Mouse (Mus musculus) liver, embryonic 15.5 days (tissue): ENCODE results near the gene Pglyrp1. TPM values are rescaled to one million over a fixed set of nuclear protein-coding genes. Genes with fewer than 3 reads are reported as not detected.

Experiments
- ATAC-seq: fragments of 200-750 bp; cut with Nextera tagmentation; 2 replicates; pipeline ENCODE4 v1.8.0; 2017; ENCODE audit warnings: moderate number of reproducible peaks, mild to moderate bottlenecking, moderate library complexity; ENCODE audit not compliant: insufficient read depth
- H3K27ac ChIP-seq: fragments of 300-500 bp; sonication (generic); replicated peaks from 2 replicates; pipeline ENCODE4 v1.5.1; 2015; ENCODE audit warnings: mild to moderate bottlenecking, inconsistent platforms
- H3K27me3 ChIP-seq: fragments of 300-500 bp; sonication (generic); 2 replicates; pipeline ENCODE4 v1.6.1; 2015; ENCODE audit warnings: mild to moderate bottlenecking, inconsistent platforms
- H3K36me3 ChIP-seq: fragments of 300-500 bp; sonication (generic); replicated peaks from 2 replicates; pipeline ENCODE4 v1.6.1; 2015; ENCODE audit warnings: moderate library complexity, mild to moderate bottlenecking, inconsistent platforms
- H3K4me1 ChIP-seq: fragments of 300-500 bp; sonication (generic); replicated peaks from 2 replicates; pipeline ENCODE4 v1.6.1; 2015; ENCODE audit warnings: inconsistent platforms
- H3K4me2 ChIP-seq: fragments of 300-500 bp; sonication (generic); 2 replicates; pipeline ENCODE4 v1.6.1; 2015; ENCODE audit warnings: moderate library complexity, mild to moderate bottlenecking, inconsistent platforms
- H3K4me3 ChIP-seq: fragments of 300-500 bp; sonication (generic); replicated peaks from 2 replicates; pipeline ENCODE4 v1.5.1; 2015; ENCODE audit warnings: mild to moderate bottlenecking, inconsistent platforms
- H3K9ac ChIP-seq: fragments of 300-500 bp; sonication (generic); 2 replicates; pipeline ENCODE4 v1.6.1; 2015; ENCODE audit warnings: moderate library complexity, mild to moderate bottlenecking, inconsistent platforms
- H3K9me3 ChIP-seq: fragments of 300-500 bp; sonication (generic); replicated peaks from 2 replicates; pipeline ENCODE4 v1.6.1; 2016; ENCODE audit warnings: inconsistent platforms
- WGBS: fragments of 180-500 bp; shearing (Covaris S2); methylation state at CpG from one replicate; pipeline ENCODE4 v1.1.7; 2015; ENCODE audit warnings: mixed read lengths; ENCODE audit not compliant: insufficient replicate concordance; 5-methylcytosine and 5-hydroxymethylcytosine counted together
- polyA plus RNA-seq: library from polyadenylated mRNA; unstranded; fragments of >200 nt; fragmentation: Nextera tagmentation; extraction: Ambion mirVana; gene quantifications from 2 replicates; pipeline ENCODE4 v1.2.1, GENCODE M21; 2015

Gene Pglyrp1
- polyA plus RNA-seq, 1 experiment from 2014 or later, result 69.3 TPM

- ATAC-seq, result peak; percentile 98
- Histone ChIP-seq H3K27ac (0 out of 2 replicates have a peak within 1 kb of the TSS, but pooled peaks have one; percentile 7), H3K4me2 (peak within 1 kb of the TSS; percentile 80), H3K4me1 (peaks cover 24% of the 10 kb centered on the region), H3K9me3 (no peaks in the 10 kb centered on the region), H3K9ac (peak within 1 kb of the TSS; percentile 62), H3K36me3 (0 out of 2 replicates have a peak, but pooled peaks cover 3% of the 10 kb centered on the region), H3K27me3 (no peaks in the 10 kb centered on the region; the same call in 1 of the 2 replicates), H3K4me3 (peak within 1 kb of the TSS; percentile 75)
- WGBS, result under 1% methylated on average over 33 of the region's 33 CpGs
Measured at GRCm38 (mm10) chr7:18910241-18910831, 39.2 kb downstream of the Pglyrp1 start, which contains the start of gene Ccdc61. TSS of gene Ccdc61 (minus strand) at chr7:18910415.

- Histone ChIP-seq H3K4me3 (no peak overlapping the region), H3K27me3 (peaks cover 18% of the 10 kb centered on the region; the same call in 1 of the 2 replicates), H3K4me2 (no peak overlapping the region), H3K9ac (no peak overlapping the region), H3K4me1 (peaks cover 4% of the 10 kb centered on the region), H3K36me3 (no peaks in the 10 kb centered on the region), H3K27ac (no peak overlapping the region), H3K9me3 (no peaks in the 10 kb centered on the region)
- 58% methylated on average over 4 of the region's 4 CpGs for WGBS
- no peak for ATAC-seq
Measured at GRCm38 (mm10) chr7:18916254-18916653, 45.1 kb downstream of the Pglyrp1 start.

GRCm38 (mm10) chr7:18917931-18918330, 46.8 kb downstream of the Pglyrp1 start:
- no peak for ATAC-seq
- no peak overlapping the region for H3K4me2 ChIP-seq
- no peaks in the 10 kb centered on the region for H3K36me3 ChIP-seq
- H3K27ac ChIP-seq, result no peak overlapping the region
- 0 out of 2 replicates have a peak, but pooled peaks cover 5% of the 10 kb centered on the region for H3K4me1 ChIP-seq
- WGBS, result 59% methylated on average over 3 of the region's 3 CpGs
- peaks cover 33% of the 10 kb centered on the region for H3K27me3 ChIP-seq
- no peaks in the 10 kb centered on the region for H3K9me3 ChIP-seq
- no peak overlapping the region for H3K9ac ChIP-seq
- no peak overlapping the region for H3K4me3 ChIP-seq

GRCm38 (mm10) chr7:18921069-18921468, 49.9 kb downstream of the Pglyrp1 start:
- Histone ChIP-seq H3K4me2 (no peak overlapping the region), H3K4me3 (no peak overlapping the region), H3K9ac (no peak overlapping the region), H3K4me1 (peaks cover 12% of the 10 kb centered on the region), H3K9me3 (no peaks in the 10 kb centered on the region), H3K27ac (no peak overlapping the region), H3K27me3 (peaks cover 63% of the 10 kb centered on the region), H3K36me3 (no peaks in the 10 kb centered on the region)
- 2% methylated on average over 12 of the region's 12 CpGs for WGBS
- no peak for ATAC-seq

GRCm38 (mm10) chr7:18922807-18923206, 51.7 kb downstream of the Pglyrp1 start:
- H3K27ac ChIP-seq, result no peak overlapping the region
- H3K27me3 ChIP-seq, result peaks cover 81% of the 10 kb centered on the region
- no peaks in the 10 kb centered on the region for H3K9me3 ChIP-seq
- H3K4me3 ChIP-seq, result no peak overlapping the region
- whole genome bisulfite sequencing, result 45% methylated on average over 5 of the region's 5 CpGs
- no peaks in the 10 kb centered on the region for H3K36me3 ChIP-seq
- ATAC-seq, result no peak
- no peak overlapping the region for H3K9ac ChIP-seq
- H3K4me2 ChIP-seq, result no peak overlapping the region
- peaks cover 13% of the 10 kb centered on the region for H3K4me1 ChIP-seq

- peaks cover 85% of the 10 kb centered on the region for H3K27me3 ChIP-seq
- H3K4me2 ChIP-seq, result no peak overlapping the region
- H3K4me1 ChIP-seq, result peaks cover 13% of the 10 kb centered on the region
- no peak overlapping the region for H3K27ac ChIP-seq
- H3K36me3 ChIP-seq, result no peaks in the 10 kb centered on the region
- WGBS, result 67% methylated on average over 11 of the region's 11 CpGs
- H3K9me3 ChIP-seq, result no peaks in the 10 kb centered on the region
- no peak for ATAC-seq
- no peak overlapping the region for H3K9ac ChIP-seq
- H3K4me3 ChIP-seq, result no peak overlapping the region
Measured at GRCm38 (mm10) chr7:18923267-18923666, 52.1 kb downstream of the Pglyrp1 start.

GRCm38 (mm10) chr7:18923711-18924191, 52.6 kb downstream of the Pglyrp1 start:
- H3K4me3 ChIP-seq, result no peak overlapping the region
- H3K27me3 ChIP-seq, result peaks cover 88% of the 10 kb centered on the region
- WGBS, result 22% methylated on average over 4 of the region's 4 CpGs

GRCm38 (mm10) chr7:18924321-18924720, 53.2 kb downstream of the Pglyrp1 start:
- H3K9me3 ChIP-seq, result no peaks in the 10 kb centered on the region
- H3K27ac ChIP-seq, result no peak overlapping the region
- peaks cover 88% of the 10 kb centered on the region for H3K27me3 ChIP-seq
- peaks cover 13% of the 10 kb centered on the region for H3K4me1 ChIP-seq
- no peak for ATAC-seq
- H3K9ac ChIP-seq, result no peak overlapping the region
- no peak overlapping the region for H3K4me2 ChIP-seq
- H3K36me3 ChIP-seq, result no peaks in the 10 kb centered on the region
- no peak overlapping the region for H3K4me3 ChIP-seq
- 11% methylated on average over 8 of the region's 8 CpGs for WGBS

More at GRCm38 (mm10) chr7:18923711-18924191, 52.6 kb downstream of the Pglyrp1 start:
- Histone ChIP-seq H3K27ac (no peak overlapping the region), H3K36me3 (no peaks in the 10 kb centered on the region), H3K9ac (no peak overlapping the region), H3K4me1 (peaks cover 13% of the 10 kb centered on the region), H3K9me3 (no peaks in the 10 kb centered on the region), H3K4me2 (no peak overlapping the region)
- ATAC-seq, result no peak

- Histone ChIP-seq H3K27me3 (peaks cover 88% of the 10 kb centered on the region), H3K9ac (no peak within 1 kb of the TSS), H3K4me2 (peak within 1 kb of the TSS; percentile 48), H3K9me3 (no peaks in the 10 kb centered on the region), H3K36me3 (no peaks in the 10 kb centered on the region), H3K27ac (no peak within 1 kb of the TSS), H3K4me3 (peak within 1 kb of the TSS; percentile 38), H3K4me1 (peaks cover 13% of the 10 kb centered on the region)
- under 1% methylated on average over 27 of the region's 45 CpGs for WGBS
- peak; percentile 68 for ATAC-seq
Measured at GRCm38 (mm10) chr7:18925162-18925938, 54.2 kb downstream of the Pglyrp1 start, which contains the start of gene Nova2. TSS of gene Nova2 (plus strand) at chr7:18925888.

- H3K4me3 ChIP-seq, result peak overlapping the region; percentile 38
- peaks cover 79% of the 10 kb centered on the region for H3K27me3 ChIP-seq
- no peak for ATAC-seq
- no peak overlapping the region for H3K9ac ChIP-seq
- 3% methylated on average over 42 of the region's 42 CpGs for WGBS
- no peak overlapping the region for H3K27ac ChIP-seq
- H3K36me3 ChIP-seq, result no peaks in the 10 kb centered on the region
- H3K4me1 ChIP-seq, result peaks cover 10% of the 10 kb centered on the region
- H3K4me2 ChIP-seq, result peak overlapping the region; percentile 48
- no peaks in the 10 kb centered on the region for H3K9me3 ChIP-seq
Measured at GRCm38 (mm10) chr7:18926041-18926790, 55.1 kb downstream of the Pglyrp1 start.
